Mouse (Mus musculus): ENCODE results near the gene Gm20916.
"Not testable (repeated sequence)": the region's sequence is repeated elsewhere in the genome, so short reads cannot be mapped to it uniquely, and the experiment has no call there.

Gm20916 gene

DNA sequence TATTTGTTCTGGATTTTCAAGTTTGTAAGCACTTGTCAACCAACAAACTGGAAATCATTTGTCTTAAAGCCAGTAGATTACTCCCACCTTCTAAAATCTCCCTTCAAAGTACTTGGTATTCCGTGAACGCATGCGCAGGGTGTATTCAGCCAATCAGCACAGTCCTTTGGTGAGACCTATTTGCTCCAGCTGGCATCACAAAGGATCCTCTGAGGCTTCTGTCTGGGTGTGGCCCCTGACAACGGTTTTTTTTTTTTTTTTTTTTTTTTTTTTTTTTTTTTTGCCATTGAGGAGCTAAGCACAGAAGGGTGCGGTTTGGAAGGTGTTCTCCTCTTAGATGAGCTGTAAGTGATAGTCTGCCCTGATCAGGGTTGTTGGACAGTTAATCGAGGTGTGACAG, at the start of gene Gm20916:
TSS of gene Gm20916 (plus strand) at position 301 of the 400 bp plus-strand sequence.
- not testable (repeated sequence) for DNase-seq (ENCODE audit: low read depth, low spot score)
